35 mouse cellular contexts compared by ENCODE assay signal in the genomic region with DNA sequence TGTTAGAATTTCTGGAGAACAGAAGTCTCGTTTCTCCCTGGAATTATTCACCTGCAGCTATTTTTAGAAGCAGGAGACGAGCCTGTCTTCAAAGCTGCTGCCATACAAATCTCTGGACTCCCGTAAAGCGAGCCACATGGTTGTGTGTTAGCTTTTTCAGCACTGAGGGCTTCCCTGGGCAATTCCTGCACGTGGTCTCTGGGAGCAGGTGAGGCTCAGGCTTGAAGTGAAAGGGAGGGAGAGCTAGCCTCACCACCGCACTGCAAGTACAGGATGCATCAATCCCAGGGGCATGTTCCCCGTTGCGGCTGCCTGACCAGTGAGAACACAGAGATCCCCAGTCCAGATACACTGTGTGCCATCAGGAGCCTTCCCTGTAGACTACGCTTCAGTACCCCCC. TPM values are rescaled to one million over a fixed set of nuclear protein-coding genes. Genes with fewer than 3 reads are reported as not detected.
A peak's percentile ranks its signal among the peaks of the same experiment; 100 is the strongest.
DNase-seq lines count a peak whose midpoint lies in the region; ATAC-seq and TF ChIP-seq lines count a peak whose summit lies in the region.
"Had no signal": no experiment of that assay in that cellular context is flagged by ENCODE, and none has a peak within 500 bp of the region (broad histone marks: within the 10 kb centered on the region; RNA-seq: fewer than 3 reads in every experiment).

No protein-coding gene starts in this region.

- no peak overlapping the region for H3K9ac ChIP-seq in midbrain, embryonic 14.5 days (replicated peaks; ENCODE audit: low read length)
- no peak overlapping the region for H3K9ac ChIP-seq in midbrain, embryonic 13.5 days (replicated peaks)
- no peak overlapping the region; the same call in 1 of the 2 replicates for H3K9ac ChIP-seq in midbrain, postnatal 0 days (replicated peaks; ENCODE audit: low read length, poor library complexity, severe bottlenecking)
- H3K9ac ChIP-seq: embryonic facial prominence, embryonic 15.5 days; forebrain, embryonic 15.5 days; heart, embryonic 13.5 days; liver, embryonic 14.5 days; lung, embryonic 15.5 days; neural tube, embryonic 13.5 days; stomach, embryonic 15.5 days had no signal

- DNase-seq in heart, adult 11 months = peak; percentile 53
- no peak for DNase-seq in heart, postnatal 4 days
- DNase-seq in midbrain, embryonic 14.5 days = peak; percentile 21
- DNase-seq in cerebellum, adult 8-10 months = peak; percentile 30
- peak; percentile 52 for DNase-seq in midbrain, postnatal 0 days (ENCODE audit: low spot score)
- no peak for DNase-seq in frontal cortex, postnatal 10 days (ENCODE audit: low spot score in 2 of 2)
- DNase-seq: B cell, adult 2 months; gastrocnemius, postnatal 14 days; heart, adult 2 months; heart, postnatal 14 days; kidney, adult 18-20 months; kidney, postnatal 4 days; lung, postnatal 4 days; thymus, postnatal 36 days had no signal

- no peak; the same call in 1 of the 2 replicates for ATAC-seq in midbrain, embryonic 14.5 days (ENCODE audit: low FRiP score, low TSS enrichment)
- ATAC-seq in midbrain, embryonic 13.5 days = no peak
- ATAC-seq in midbrain, postnatal 0 days (ENCODE audit: low FRiP score) = peak; percentile 77
- ATAC-seq: forebrain, embryonic 15.5 days; inflammation-experienced regulatory T-cells, adult 6 months; Patski had no signal

- TF ChIP-seq CTCF in midbrain, postnatal 0 days (IDR thresholded peaks at IDR 0.05) = no peak

- 71% methylated on average over 9 of the region's 9 CpGs for WGBS in midbrain, embryonic 14.5 days
- 68% methylated on average over 9 of the region's 9 CpGs for WGBS in midbrain, embryonic 13.5 days
- 53% methylated on average over 9 of the region's 9 CpGs for WGBS in midbrain, postnatal 0 days

- no peaks in the 10 kb centered on the region for H3K4me1 ChIP-seq in midbrain, embryonic 14.5 days (ENCODE audit: control insufficient read depth, insufficient read depth, low read length)
- no peaks in the 10 kb centered on the region for H3K4me1 ChIP-seq in midbrain, embryonic 13.5 days (replicated peaks)
- no peaks in the 10 kb centered on the region for H3K4me1 ChIP-seq in midbrain, postnatal 0 days (ENCODE audit: insufficient read depth, low read length)
- H3K4me1 ChIP-seq: embryonic facial prominence, embryonic 15.5 days; forebrain, embryonic 15.5 days; heart, embryonic 13.5 days; lung, embryonic 15.5 days; neural tube, embryonic 13.5 days; stomach, embryonic 15.5 days had no signal

- H3K27me3 ChIP-seq in midbrain, embryonic 14.5 days (ENCODE audit: control insufficient read depth, insufficient read depth, low read length) = no peaks in the 10 kb centered on the region
- H3K27me3 ChIP-seq in midbrain, embryonic 13.5 days = no peaks in the 10 kb centered on the region
- no peaks in the 10 kb centered on the region for H3K27me3 ChIP-seq in midbrain, postnatal 0 days (ENCODE audit: insufficient read depth, low read length)
- H3K27me3 ChIP-seq: embryonic facial prominence, embryonic 15.5 days; forebrain, embryonic 15.5 days; heart, embryonic 13.5 days; lung, embryonic 15.5 days; neural tube, embryonic 13.5 days; stomach, embryonic 15.5 days had no signal

- no peaks in the 10 kb centered on the region for H3K36me3 ChIP-seq in midbrain, embryonic 14.5 days (ENCODE audit: control insufficient read depth, insufficient read depth, low read length)
- H3K36me3 ChIP-seq in midbrain, embryonic 13.5 days = no peaks in the 10 kb centered on the region
- H3K36me3 ChIP-seq in midbrain, postnatal 0 days (ENCODE audit: insufficient read depth, low read length) = no peaks in the 10 kb centered on the region
- H3K36me3 ChIP-seq: embryonic facial prominence, embryonic 15.5 days; forebrain, embryonic 15.5 days; G1E; heart, embryonic 13.5 days; lung, embryonic 15.5 days; neural tube, embryonic 13.5 days; stomach, embryonic 15.5 days had no signal

- H3K4me2 ChIP-seq in midbrain, embryonic 14.5 days (ENCODE audit: low read length) = no peak overlapping the region
- no peak overlapping the region for H3K4me2 ChIP-seq in midbrain, embryonic 13.5 days (replicated peaks)
- no peak overlapping the region for H3K4me2 ChIP-seq in midbrain, postnatal 0 days (ENCODE audit: low read depth, low read length, poor library complexity, severe bottlenecking)
- H3K4me2 ChIP-seq: embryonic facial prominence, embryonic 15.5 days; forebrain, embryonic 15.5 days; heart, embryonic 13.5 days; lung, embryonic 15.5 days; neural tube, embryonic 13.5 days; stomach, embryonic 15.5 days had no signal

- no peak overlapping the region for H3K4me3 ChIP-seq in midbrain, embryonic 14.5 days (replicated peaks; ENCODE audit: low read depth, low read length)
- no peak overlapping the region for H3K4me3 ChIP-seq in midbrain, embryonic 13.5 days (replicated peaks)
- no peak overlapping the region for H3K4me3 ChIP-seq in midbrain, postnatal 0 days (ENCODE audit: low read depth, low read length)
- H3K4me3 ChIP-seq: embryonic facial prominence, embryonic 15.5 days; forebrain, embryonic 15.5 days; heart, adult 2 months; heart, embryonic 13.5 days; left cerebral cortex, adult 2 months; lung, embryonic 15.5 days; neural tube, embryonic 13.5 days; stomach, embryonic 15.5 days had no signal

- no peaks in the 10 kb centered on the region for H3K9me3 ChIP-seq in midbrain, embryonic 14.5 days (ENCODE audit: control insufficient read depth, low read length)
- no peaks in the 10 kb centered on the region for H3K9me3 ChIP-seq in midbrain, embryonic 13.5 days
- H3K9me3 ChIP-seq in midbrain, postnatal 0 days (ENCODE audit: low read length) = no peaks in the 10 kb centered on the region
- H3K9me3 ChIP-seq: embryonic facial prominence, embryonic 15.5 days; forebrain, embryonic 15.5 days; G1E; heart, embryonic 13.5 days; lung, embryonic 15.5 days; neural tube, embryonic 13.5 days; stomach, embryonic 15.5 days had no signal

- no peak overlapping the region for H3K27ac ChIP-seq in midbrain, embryonic 14.5 days (replicated peaks; ENCODE audit: low read depth, low read length)
- no peak overlapping the region for H3K27ac ChIP-seq in midbrain, embryonic 13.5 days
- peak overlapping the region; percentile 18; the same call in 1 of the 2 replicates for H3K27ac ChIP-seq in midbrain, postnatal 0 days (ENCODE audit: low read depth, low read length)
- H3K27ac ChIP-seq: embryonic facial prominence, embryonic 15.5 days; forebrain, embryonic 15.5 days; heart, adult 2 months; heart, embryonic 13.5 days; left cerebral cortex, adult 2 months; liver, embryonic 14.5 days; lung, embryonic 15.5 days; neural tube, embryonic 13.5 days; stomach, embryonic 15.5 days had no signal

RNA-seq across cellular contexts. Expression of a gene that starts 5.5 kb away (rescaled TPM):
- total RNA-seq in heart, postnatal 4 days (2021) = not detected
- polyA plus RNA-seq in midbrain, embryonic 14.5 days (2014; fragmentation: Nextera tagmentation; extraction: Ambion mirVana) = not detected in 2 replicates
- polyA plus RNA-seq in midbrain, embryonic 13.5 days (2015; fragmentation: Nextera tagmentation; extraction: Ambion mirVana) = not detected in 2 replicates
- total RNA-seq in midbrain, postnatal 0 days (2014; rRNA removed) = not detected in 2 replicates
- not detected in 2 replicates for polyA plus RNA-seq in midbrain, postnatal 0 days (2015; fragmentation: Nextera tagmentation; extraction: Ambion mirVana)
- total RNA-seq: adrenal gland, adult 18-20 months; adrenal gland, postnatal 4 days; CH12.LX; common myeloid progenitor, adult 5-6 weeks; gastrocnemius, postnatal 14 days; heart, adult 2 months; heart, postnatal 14 days; layer of hippocampus, postnatal 10 days; left cerebral cortex, adult 2 months; left cerebral cortex, postnatal 36 days; megakaryocyte-erythroid progenitor cell, adult 5-6 weeks had no signal
- polyA plus RNA-seq: embryonic facial prominence, embryonic 15.5 days; forebrain, embryonic 15.5 days; G1E; heart, adult 2 months; heart, embryonic 13.5 days; inflammation-experienced regulatory T-cells, adult 6 months; kidney, embryonic 16.5 days; limb, embryonic 14.5 days; liver, embryonic 14.5 days; lung, embryonic 15.5 days; neural tube, embryonic 13.5 days; Patski; stomach, embryonic 15.5 days had no signal

Comparison
In these comparisons a context has a peak if more than half of its experiments do, and no peak if none do; other contexts are left out.
1. DNase-seq: peak in heart, adult 11 months (single experiment), midbrain, embryonic 14.5 days (single experiment), cerebellum, adult 8-10 months (single experiment) and midbrain, postnatal 0 days (single experiment); none in heart, postnatal 4 days (single experiment) and frontal cortex, postnatal 10 days (0 of 2).